Mouse (Mus musculus) liver, postnatal 0 days (tissue): ENCODE results near the gene Gm26897.

Experiments used
- CTCF ChIP-seq: sonication (generic); IDR thresholded peaks from 2 replicates; pipeline ENCODE4 v1.5.1; 2016; ENCODE audit warnings: antibody characterized with exemption, low read depth
- EP300 ChIP-seq: IDR thresholded peaks from 2 replicates; pipeline ENCODE4 v1.6.1; 2016; ENCODE audit warnings: antibody characterized with exemption, low read depth, mild to moderate bottlenecking

DNA sequence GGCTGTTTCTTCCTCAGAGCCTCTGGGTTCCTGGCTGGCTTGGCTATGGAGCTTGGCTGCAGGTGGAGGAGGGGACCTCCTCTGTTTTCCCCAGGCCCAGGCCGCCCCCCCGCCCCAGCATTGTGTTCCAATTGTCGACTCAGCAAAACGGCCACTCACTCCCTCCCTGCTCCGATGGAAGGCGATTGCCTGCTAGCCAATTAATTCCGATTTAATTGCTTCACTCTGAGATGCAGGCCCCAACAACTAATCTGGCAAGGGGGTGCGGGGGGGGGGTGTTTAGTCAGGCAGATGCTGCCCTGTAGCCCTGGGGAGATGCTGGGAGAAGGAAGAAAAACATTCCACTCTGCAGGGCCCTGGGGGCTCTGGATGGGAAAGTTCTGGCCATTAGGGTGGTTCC lies 38.4 kb downstream of the Gm26897 start:
- TF ChIP-seq CTCF = no peak
- TF ChIP-seq EP300 = no peak
